Mouse (Mus musculus): ENCODE measurements around the gene Islr. TPM values are rescaled to one million over a fixed set of nuclear protein-coding genes. Genes with fewer than 3 reads are reported as not detected.

Islr gene
- polyA plus RNA-seq, 1 experiment from 2014 or later = 14.0 TPM

GRCm38 (mm10) chr9:58150733-58151361 lies 53.3 kb downstream of the Islr start:
- peaks cover 23% of the 10 kb centered on the region for H3K4me1 ChIP-seq (replicated peaks)
- no peak for DNase-seq (ENCODE audit: low spot score)
- H3K9me3 ChIP-seq = no peaks in the 10 kb centered on the region
- no peaks in the 10 kb centered on the region for H3K27me3 ChIP-seq (ENCODE audit: insufficient read depth, poor library complexity, severe bottlenecking)
- WGBS = 74% methylated on average over 4 of the region's 4 CpGs
- no peak overlapping the region for H3K27ac ChIP-seq
- H3K4me3 ChIP-seq = no peak overlapping the region
- H3K36me3 ChIP-seq = peaks cover 16% of the 10 kb centered on the region; the same call in 1 of the 2 replicates

- Histone ChIP-seq H3K9me3 (no peaks in the 10 kb centered on the region), H3K27me3 (ENCODE audit: insufficient read depth, poor library complexity, severe bottlenecking) (no peaks in the 10 kb centered on the region), H3K27ac (no peak overlapping the region), H3K36me3 (peaks cover 16% of the 10 kb centered on the region; the same call in 1 of the 2 replicates), H3K4me3 (no peak overlapping the region), H3K4me1 (replicated peaks) (peaks cover 37% of the 10 kb centered on the region)
- DNase-seq (ENCODE audit: low spot score) = no peak
- 76% methylated on average over 2 of the region's 2 CpGs for WGBS
These were observed 55.3 kb downstream of the Islr start for GRCm38 (mm10) chr9:58148806-58149205.

- Histone ChIP-seq H3K4me3 (no peak overlapping the region), H3K27me3 (ENCODE audit: insufficient read depth, poor library complexity, severe bottlenecking) (peaks cover 13% of the 10 kb centered on the region; the same call in 1 of the 2 replicates), H3K27ac (no peak overlapping the region), H3K9me3 (no peaks in the 10 kb centered on the region), H3K4me1 (replicated peaks) (peaks cover 40% of the 10 kb centered on the region), H3K36me3 (peaks cover 5% of the 10 kb centered on the region; the same call in 1 of the 2 replicates)
- WGBS = 93% methylated on average over 5 of the region's 5 CpGs
- no peak for DNase-seq (ENCODE audit: low spot score)
These were observed 58.7 kb downstream of the Islr start for GRCm38 (mm10) chr9:58145417-58145816.

GRCm38 (mm10) chr9:58144664-58145063 lies 59.4 kb downstream of the Islr start:
- WGBS = 44% methylated on average over 1 of the region's 1 CpGs
- DNase-seq (ENCODE audit: low spot score) = no peak
- H3K36me3 ChIP-seq = no peaks in the 10 kb centered on the region
- H3K9me3 ChIP-seq = no peaks in the 10 kb centered on the region
- peak overlapping the region; percentile 69; the same call in 1 of the 2 replicates for H3K27ac ChIP-seq
- peaks cover 48% of the 10 kb centered on the region for H3K4me1 ChIP-seq (replicated peaks)
- no peak overlapping the region for H3K4me3 ChIP-seq
- peaks cover 17% of the 10 kb centered on the region; the same call in 1 of the 2 replicates for H3K27me3 ChIP-seq (ENCODE audit: insufficient read depth, poor library complexity, severe bottlenecking)

GRCm38 (mm10) chr9:58143419-58143818 lies 60.7 kb downstream of the Islr start:
- DNase-seq (ENCODE audit: low spot score) = no peak

GRCm38 (mm10) chr9:58139947-58140346 lies 64.2 kb downstream of the Islr start:
- H3K9me3 ChIP-seq = no peaks in the 10 kb centered on the region
- peaks cover 58% of the 10 kb centered on the region for H3K27me3 ChIP-seq (ENCODE audit: insufficient read depth, poor library complexity, severe bottlenecking)
- no peak for DNase-seq (ENCODE audit: low spot score)
- WGBS = 38% methylated on average over 6 of the region's 6 CpGs
- no peaks in the 10 kb centered on the region for H3K36me3 ChIP-seq
- H3K4me1 ChIP-seq (replicated peaks) = peaks cover 73% of the 10 kb centered on the region
- H3K27ac ChIP-seq = peak overlapping the region; percentile 30; the same call in 1 of the 2 replicates
- no peak overlapping the region for H3K4me3 ChIP-seq

More at GRCm38 (mm10) chr9:58143419-58143818, 60.7 kb downstream of the Islr start:
- Histone ChIP-seq H3K36me3 (no peaks in the 10 kb centered on the region), H3K27ac (peak overlapping the region; percentile 13; the same call in 1 of the 2 replicates), H3K27me3 (ENCODE audit: insufficient read depth, poor library complexity, severe bottlenecking) (peaks cover 30% of the 10 kb centered on the region), H3K4me1 (replicated peaks) (peaks cover 53% of the 10 kb centered on the region), H3K9me3 (no peaks in the 10 kb centered on the region), H3K4me3 (no peak overlapping the region)
- WGBS = 40% methylated on average over 7 of the region's 7 CpGs

GRCm38 (mm10) chr9:58135921-58136321 lies 68.2 kb downstream of the Islr start:
- H3K36me3 ChIP-seq = no peaks in the 10 kb centered on the region
- no peak overlapping the region for H3K4me3 ChIP-seq
- H3K27ac ChIP-seq = peak overlapping the region; percentile 82
- peaks cover 79% of the 10 kb centered on the region for H3K27me3 ChIP-seq (ENCODE audit: insufficient read depth, poor library complexity, severe bottlenecking)
- DNase-seq (ENCODE audit: low spot score) = no peak
- H3K9me3 ChIP-seq = no peaks in the 10 kb centered on the region
- WGBS = 40% methylated on average over 2 of the region's 2 CpGs
- peaks cover 89% of the 10 kb centered on the region for H3K4me1 ChIP-seq (replicated peaks)

- H3K4me3 ChIP-seq = peak overlapping the region; percentile 23; the same call in 1 of the 2 replicates
- peaks cover 86% of the 10 kb centered on the region for H3K27me3 ChIP-seq (ENCODE audit: insufficient read depth, poor library complexity, severe bottlenecking)
- H3K36me3 ChIP-seq = no peaks in the 10 kb centered on the region
- peak overlapping the region; percentile 82 for H3K27ac ChIP-seq
- H3K9me3 ChIP-seq = no peaks in the 10 kb centered on the region
- peaks cover 89% of the 10 kb centered on the region for H3K4me1 ChIP-seq (replicated peaks)
- 32% methylated on average over 7 of the region's 7 CpGs for WGBS
- no peak for DNase-seq (ENCODE audit: low spot score)
These were observed 69.2 kb downstream of the Islr start for GRCm38 (mm10) chr9:58134906-58135305.

GRCm38 (mm10) chr9:58133893-58134884 lies 69.9 kb downstream of the Islr start:
- H3K27me3 ChIP-seq (ENCODE audit: insufficient read depth, poor library complexity, severe bottlenecking) = peaks cover 86% of the 10 kb centered on the region
- H3K4me3 ChIP-seq = peak overlapping the region; percentile 23
- 13% methylated on average over 17 of the region's 17 CpGs for WGBS
- peaks cover 92% of the 10 kb centered on the region for H3K4me1 ChIP-seq (replicated peaks)
- no peaks in the 10 kb centered on the region for H3K36me3 ChIP-seq
- H3K27ac ChIP-seq = peak overlapping the region; percentile 82
- DNase-seq (ENCODE audit: low spot score) = peak; percentile 49
- H3K9me3 ChIP-seq = no peaks in the 10 kb centered on the region

GRCm38 (mm10) chr9:58131735-58132134 lies 72.4 kb downstream of the Islr start:
- H3K27ac ChIP-seq = peak overlapping the region; percentile 69
- no peaks in the 10 kb centered on the region for H3K36me3 ChIP-seq
- no peak overlapping the region for H3K4me3 ChIP-seq
- DNase-seq (ENCODE audit: low spot score) = no peak
- H3K9me3 ChIP-seq = no peaks in the 10 kb centered on the region
- peaks cover 89% of the 10 kb centered on the region for H3K4me1 ChIP-seq (replicated peaks)
- 70% methylated on average over 7 of the region's 7 CpGs for WGBS
- peaks cover 84% of the 10 kb centered on the region for H3K27me3 ChIP-seq (ENCODE audit: insufficient read depth, poor library complexity, severe bottlenecking)

- 48% methylated on average over 3 of the region's 3 CpGs for WGBS
- Histone ChIP-seq H3K4me1 (replicated peaks) (peaks cover 87% of the 10 kb centered on the region), H3K9me3 (no peaks in the 10 kb centered on the region), H3K4me3 (no peak overlapping the region), H3K27me3 (ENCODE audit: insufficient read depth, poor library complexity, severe bottlenecking) (peaks cover 84% of the 10 kb centered on the region), H3K36me3 (no peaks in the 10 kb centered on the region), H3K27ac (peak overlapping the region; percentile 82)
- no peak for DNase-seq (ENCODE audit: low spot score)
These were observed 73.2 kb downstream of the Islr start for GRCm38 (mm10) chr9:58130909-58131308.

GRCm38 (mm10) chr9:58129508-58129907 lies 74.6 kb downstream of the Islr start:
- 14% methylated on average over 8 of the region's 8 CpGs for WGBS
- Histone ChIP-seq H3K4me3 (peak overlapping the region; percentile 31), H3K27me3 (ENCODE audit: insufficient read depth, poor library complexity, severe bottlenecking) (peaks cover 82% of the 10 kb centered on the region)

More at GRCm38 (mm10) chr9:58129508-58129907, 74.6 kb downstream of the Islr start:
- Histone ChIP-seq H3K9me3 (no peaks in the 10 kb centered on the region), H3K36me3 (no peaks in the 10 kb centered on the region), H3K4me1 (replicated peaks) (peaks cover 87% of the 10 kb centered on the region), H3K27ac (peak overlapping the region; percentile 82)
- no peak for DNase-seq (ENCODE audit: low spot score)

All from hindbrain, embryonic 10.5 days (tissue).